Mouse (Mus musculus) brain, embryonic 14.5 days (tissue): ENCODE results near the gene Traf4.

Experiments
- CTCF ChIP-seq: fragments of 200-500 bp; IDR thresholded peaks from 2 replicates; pipeline ENCODE4 v1.5.1; 2012; ENCODE audit warnings: inconsistent platforms, mild to moderate bottlenecking, moderate library complexity, borderline replicate concordance; ENCODE audit not compliant: insufficient read depth, insufficient read length; ENCODE audit errors: extremely low read depth
- POLR2A ChIP-seq: fragments of 200-500 bp; IDR thresholded peaks from 2 replicates; pipeline ENCODE4 v1.6.1; 2012; ENCODE audit warnings: mild to moderate bottlenecking, inconsistent platforms, borderline replicate concordance; ENCODE audit not compliant: poor library complexity, insufficient read depth, insufficient read length, severe bottlenecking; ENCODE audit errors: extremely low read depth

- TF ChIP-seq POLR2A (no peak; the same call in 1 of the 2 replicates), CTCF (no peak)
These were observed 1.4 kb downstream of the Traf4 start for GRCm38 (mm10) chr11:78163681-78164603.
